Mouse (Mus musculus) myocyte (in vitro differentiated cells): ENCODE measurements around the gene Ndufb10. TPM values are rescaled to one million over a fixed set of nuclear protein-coding genes. Genes with fewer than 3 reads are reported as not detected.

Experiments
- H3K27me3 ChIP-seq: one replicate; pipeline ENCODE4 v1.6.1; 2011; ENCODE audit not compliant: control insufficient read depth, insufficient read depth, insufficient read length
- H3K36me3 ChIP-seq: one replicate; pipeline ENCODE4 v1.6.1; 2011; ENCODE audit not compliant: control insufficient read depth, insufficient read depth
- H3K4me2 ChIP-seq: one replicate; pipeline ENCODE4 v1.6.1; 2011; ENCODE audit warnings: low read depth, control low read depth
- H3K4me3 ChIP-seq: one replicate; pipeline ENCODE4 v1.5.1; 2011; ENCODE audit warnings: mild to moderate bottlenecking, control low read depth, moderate library complexity
- H3K79me2 ChIP-seq: one replicate; pipeline ENCODE4 v1.6.1; 2011; ENCODE audit not compliant: control insufficient read depth, insufficient read depth
- H3ac ChIP-seq: one replicate; pipeline ENCODE4 v1.6.1; 2011; ENCODE audit not compliant: control insufficient read depth, insufficient read length
- CEBPB ChIP-seq: IDR thresholded peaks from 2 replicates; pipeline ENCODE4 v1.6.1; 2011; ENCODE audit warnings: mild to moderate bottlenecking, moderate library complexity; ENCODE audit not compliant: poor library complexity, insufficient read depth, severe bottlenecking
- E2F4 ChIP-seq: IDR thresholded peaks from one replicate; pipeline ENCODE4 v1.6.1; 2011; ENCODE audit warnings: mild to moderate bottlenecking, control low read depth, moderate library complexity; ENCODE audit not compliant: insufficient read depth
- MAX ChIP-seq: IDR thresholded peaks from one replicate; pipeline ENCODE4 v1.6.1; 2011; ENCODE audit warnings: low read depth, mild to moderate bottlenecking, control low read depth
- MYOD1 ChIP-seq, 3 experiments: IDR thresholded peaks; one replicate each; pipeline ENCODE4 v1.6.1; 2011; ENCODE audit warnings: control low read depth in 2 of 3, low read depth in 2 of 3, mild to moderate bottlenecking in 2 of 3, moderate library complexity in 1 of 3; ENCODE audit not compliant: insufficient read length in 2 of 3, control insufficient read depth in 1 of 3
- MYOG ChIP-seq, 3 experiments: IDR thresholded peaks; one replicate each; pipeline ENCODE4 v1.6.1; 2011; ENCODE audit warnings: control low read depth in 2 of 3, low read depth in 2 of 3, mild to moderate bottlenecking in 2 of 3; ENCODE audit not compliant: insufficient read length in 2 of 3, control insufficient read depth in 1 of 3, insufficient read depth in 1 of 3
- POLR2A ChIP-seq: IDR thresholded peaks from one replicate; pipeline ENCODE4 v1.6.1; 2011; ENCODE audit warnings: low read depth, mild to moderate bottlenecking, control low read depth, moderate library complexity; ENCODE audit not compliant: insufficient read length
- POLR2AphosphoS2 ChIP-seq: IDR thresholded peaks from one replicate; pipeline ENCODE4 v1.6.1; 2011; ENCODE audit warnings: low read depth, control low read depth; ENCODE audit not compliant: insufficient read length
- REST ChIP-seq: IDR thresholded peaks from one replicate; pipeline ENCODE4 v1.6.1; 2011; ENCODE audit warnings: mild to moderate bottlenecking, control low read depth, moderate library complexity; ENCODE audit not compliant: insufficient read depth, insufficient read length
- SRF ChIP-seq: IDR thresholded peaks from one replicate; pipeline ENCODE4 v1.6.1; 2011; ENCODE audit warnings: low read depth; ENCODE audit not compliant: control insufficient read depth, insufficient read length
- TCF12 ChIP-seq: IDR thresholded peaks from one replicate; pipeline ENCODE4 v1.6.1; 2011; ENCODE audit warnings: mild to moderate bottlenecking, control low read depth; ENCODE audit not compliant: poor library complexity, insufficient read depth, severe bottlenecking
- TCF3 ChIP-seq: IDR thresholded peaks from one replicate; pipeline ENCODE4 v1.6.1; 2011; ENCODE audit warnings: low read depth, control low read depth; ENCODE audit not compliant: insufficient read length
- USF1 ChIP-seq: IDR thresholded peaks from one replicate; pipeline ENCODE4 v1.6.1; 2011; ENCODE audit warnings: low read depth, mild to moderate bottlenecking, control low read depth, moderate library complexity
- polyA plus RNA-seq: library from polyadenylated mRNA; unstranded; fragments of >200 nt; fragmentation: generic; extraction: Trizol; gene quantifications from one replicate; pipeline ENCODE4 v1.2.1, GENCODE M21; 2012; ENCODE audit warnings: missing spikeins

Ndufb10 gene
- polyA plus RNA-seq, 1 experiment = 547 TPM

GRCm38 (mm10) chr17:24716166-24716682 is 8.1 kb downstream of the Ndufb10 start:
- Histone ChIP-seq H3K4me3 (no peak overlapping the region), H3K27me3 (no peaks in the 10 kb centered on the region), H3K4me2 (no peak overlapping the region), H3ac (no peak overlapping the region), H3K79me2 (peaks cover 14% of the 10 kb centered on the region), H3K36me3 (no peaks in the 10 kb centered on the region)
- TF ChIP-seq POLR2AphosphoS2 (peak; percentile 54), TCF12 (no peak), REST (no peak), TCF3 (no peak), MYOG (IDR thresholded peaks at IDR 0.05; ENCODE audit: control insufficient read depth in 1 of 3, insufficient read depth in 1 of 3, insufficient read length in 2 of 3, low read depth in 2 of 3) (no peak), SRF (no peak)

DNA sequence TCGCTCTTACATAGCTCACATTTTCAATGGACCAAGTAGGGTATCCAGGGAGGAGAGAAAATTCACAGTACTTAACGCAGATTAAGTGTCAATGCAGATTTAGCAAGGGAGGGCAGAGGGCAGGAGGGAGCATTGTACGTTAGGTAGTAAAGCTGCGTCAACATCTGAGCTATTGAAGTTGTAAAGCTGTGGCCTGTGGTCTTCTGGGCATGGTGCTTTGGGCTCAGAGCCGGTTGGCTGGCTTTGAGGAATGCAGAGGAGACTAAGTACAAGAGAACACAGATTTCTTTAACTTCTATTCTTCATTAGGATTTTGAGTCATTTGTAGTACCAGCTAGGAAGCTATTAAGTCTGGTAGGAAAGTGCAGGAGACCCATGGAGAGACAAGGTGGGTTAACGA is 8.7 kb downstream of the Ndufb10 start:
- no peaks in the 10 kb centered on the region for H3K36me3 ChIP-seq
- TF ChIP-seq E2F4 = no peak
- TF ChIP-seq REST = no peak
- no peak for TF ChIP-seq MYOG (IDR thresholded peaks at IDR 0.05; ENCODE audit: control insufficient read depth in 1 of 3, insufficient read depth in 1 of 3, insufficient read length in 2 of 3, low read depth in 2 of 3)
- TF ChIP-seq USF1 = no peak
- TF ChIP-seq CEBPB = no peak
- no peak for TF ChIP-seq SRF
- H3K27me3 ChIP-seq = no peaks in the 10 kb centered on the region
- no peak overlapping the region for H3K4me3 ChIP-seq
- H3K4me2 ChIP-seq = no peak overlapping the region
- H3ac ChIP-seq = no peak overlapping the region
- H3K79me2 ChIP-seq = peaks cover 10% of the 10 kb centered on the region

- H3K27me3 ChIP-seq = no peaks in the 10 kb centered on the region
- H3K4me3 ChIP-seq = peak overlapping the region; percentile 72
- H3K79me2 ChIP-seq = peaks cover 16% of the 10 kb centered on the region
- no peaks in the 10 kb centered on the region for H3K36me3 ChIP-seq
- TF ChIP-seq MAX (no peak), E2F4 (no peak), CEBPB (no peak), REST (no peak), TCF3 (no peak), USF1 (no peak), POLR2A (no peak), MYOG (IDR thresholded peaks at IDR 0.05; ENCODE audit: control insufficient read depth in 1 of 3, insufficient read depth in 1 of 3, insufficient read length in 2 of 3, low read depth in 2 of 3) (no peak), POLR2AphosphoS2 (no peak), TCF12 (no peak), MYOD1 (IDR thresholded peaks at IDR 0.05; ENCODE audit: control insufficient read depth in 1 of 3, insufficient read length in 2 of 3, low read depth in 2 of 3) (no peak), SRF (no peak)
- no peak overlapping the region for H3ac ChIP-seq
- no peak overlapping the region for H3K4me2 ChIP-seq
Measured at GRCm38 (mm10) chr17:24708646-24709045, 15.6 kb downstream of the Ndufb10 start.

GRCm38 (mm10) chr17:24707801-24708425 is 16.4 kb downstream of the Ndufb10 start:
- TF ChIP-seq USF1 (no peak), SRF (no peak), MAX (no peak), REST (no peak), CEBPB (no peak), TCF3 (no peak), POLR2A (no peak), TCF12 (no peak), POLR2AphosphoS2 (no peak), MYOG (IDR thresholded peaks at IDR 0.05; ENCODE audit: control insufficient read depth in 1 of 3, insufficient read depth in 1 of 3, insufficient read length in 2 of 3, low read depth in 2 of 3) (no peak), MYOD1 (IDR thresholded peaks at IDR 0.05; ENCODE audit: control insufficient read depth in 1 of 3, insufficient read length in 2 of 3, low read depth in 2 of 3) (no peak), E2F4 (no peak)
- Histone ChIP-seq H3K27me3 (no peaks in the 10 kb centered on the region), H3K4me3 (peak overlapping the region; percentile 72), H3K79me2 (peaks cover 16% of the 10 kb centered on the region), H3ac (peak overlapping the region; percentile 5), H3K4me2 (peak overlapping the region; percentile 89), H3K36me3 (no peaks in the 10 kb centered on the region)
